Mouse (Mus musculus) kidney, adult 2 months (tissue): Measurements from ENCODE around the gene Cabin1. TPM values are rescaled to one million over a fixed set of nuclear protein-coding genes. Genes with fewer than 3 reads are reported as not detected.
"Not testable (repeated sequence)": the region's sequence is repeated elsewhere in the genome, so short reads cannot be mapped to it uniquely, and the experiment has no call there.

ENCODE experiments used
- DNase-seq: peaks from one replicate; pipeline ENCODE4 v3.0.0; 2021
- H3K27ac ChIP-seq: fragments of 200-500 bp; 2 replicates; pipeline ENCODE4 v1.5.1; 2012; ENCODE audit warnings: low read depth, low read length, control low read depth, inconsistent platforms; ENCODE audit not compliant: insufficient read depth
- H3K27me3 ChIP-seq: fragments of 200-500 bp; replicated peaks from 2 replicates; pipeline ENCODE4 v1.6.1; 2012; ENCODE audit warnings: mild to moderate bottlenecking, moderate library complexity, low read length, inconsistent platforms; ENCODE audit not compliant: control insufficient read depth, insufficient read depth
- H3K36me3 ChIP-seq: fragments of 200-500 bp; 2 replicates; pipeline ENCODE4 v1.6.1; 2012; ENCODE audit warnings: mild to moderate bottlenecking, moderate library complexity, low read length, inconsistent platforms; ENCODE audit not compliant: control insufficient read depth, insufficient read depth
- H3K4me1 ChIP-seq: fragments of 200-500 bp; 2 replicates; pipeline ENCODE4 v1.6.1; 2011; ENCODE audit warnings: low read length; ENCODE audit not compliant: control insufficient read depth, insufficient read depth
- H3K4me3 ChIP-seq: fragments of 200-500 bp; 2 replicates; pipeline ENCODE4 v1.5.1; 2011; ENCODE audit warnings: mild to moderate bottlenecking, low read depth, low read length, control low read depth; ENCODE audit not compliant: insufficient read depth
- CTCF ChIP-seq: fragments of 200-500 bp; conservative IDR thresholded peaks from 2 replicates; pipeline ENCODE4 v1.5.1; 2011; ENCODE audit warnings: low read depth, mild to moderate bottlenecking, control low read depth, low read length, moderate library complexity, mixed read lengths; ENCODE audit not compliant: insufficient read depth, insufficient read length
- POLR2A ChIP-seq: fragments of 200-500 bp; IDR thresholded peaks from one replicate; pipeline ENCODE4 v1.6.1; 2011; ENCODE audit warnings: low read depth, low read length, control low read depth
- WGBS: fragments of 180-500 bp; shearing (Covaris S2); methylation state at CpG from one replicate; pipeline ENCODE4 v1.1.7; 2018; 5-methylcytosine and 5-hydroxymethylcytosine counted together
- polyA plus RNA-seq: library from polyadenylated mRNA; depleted of rRNA; stranded (reverse); fragments of >200 nt; gene quantifications from 2 replicates; pipeline ENCODE4 v1.2.3, GENCODE M21; 2012

The Cabin1 gene
- polyA plus RNA-seq, 1 experiment: 24.6 TPM

GRCm38 (mm10) chr10:75779206-75780174, 15.3 kb upstream of the Cabin1 start:
- 32% methylated on average over 15 of the region's 15 CpGs for WGBS
- peak overlapping the region; percentile 71 for H3K4me3 ChIP-seq
- DNase-seq: peak; percentile 81
- TF ChIP-seq CTCF (no peak), POLR2A (no peak)
- H3K4me1 ChIP-seq: no peaks in the 10 kb centered on the region; the same call in 1 of the 2 replicates
- H3K36me3 ChIP-seq: no peaks in the 10 kb centered on the region
- H3K27ac ChIP-seq: peak overlapping the region; percentile 92
- H3K27me3 ChIP-seq: no peaks in the 10 kb centered on the region

GRCm38 (mm10) chr10:75777885-75778284, 13.7 kb upstream of the Cabin1 start:
- Histone ChIP-seq H3K27ac (no peak overlapping the region), H3K27me3 (no peaks in the 10 kb centered on the region), H3K4me3 (no peak overlapping the region), H3K4me1 (no peaks in the 10 kb centered on the region; the same call in 1 of the 2 replicates), H3K36me3 (no peaks in the 10 kb centered on the region)
- TF ChIP-seq POLR2A (no peak), CTCF (no peak)
- WGBS: 89% methylated on average over 2 of the region's 2 CpGs
- DNase-seq: no peak

GRCm38 (mm10) chr10:75776562-75776961, 12.4 kb upstream of the Cabin1 start:
- no peak overlapping the region for H3K27ac ChIP-seq
- TF ChIP-seq CTCF (no peak), POLR2A (no peak)
- no peak for DNase-seq
- H3K36me3 ChIP-seq: no peaks in the 10 kb centered on the region
- H3K4me1 ChIP-seq: peaks cover 3% of the 10 kb centered on the region; the same call in 1 of the 2 replicates
- H3K4me3 ChIP-seq: no peak overlapping the region
- no peaks in the 10 kb centered on the region for H3K27me3 ChIP-seq
- 91% methylated on average over 6 of the region's 6 CpGs for WGBS

- no peaks in the 10 kb centered on the region for H3K36me3 ChIP-seq
- 89% methylated on average over 9 of the region's 9 CpGs for WGBS
- no peak overlapping the region for H3K4me3 ChIP-seq
- TF ChIP-seq POLR2A: no peak
- no peak for TF ChIP-seq CTCF
- no peak for DNase-seq
- no peaks in the 10 kb centered on the region for H3K27me3 ChIP-seq
- H3K4me1 ChIP-seq: peaks cover 3% of the 10 kb centered on the region; the same call in 1 of the 2 replicates
- H3K27ac ChIP-seq: no peak overlapping the region
These were observed 10.4 kb upstream of the Cabin1 start for GRCm38 (mm10) chr10:75774587-75774986.

GRCm38 (mm10) chr10:75774102-75774501, 10.0 kb upstream of the Cabin1 start:
- Histone ChIP-seq H3K36me3 (no peaks in the 10 kb centered on the region), H3K27me3 (no peaks in the 10 kb centered on the region), H3K27ac (no peak overlapping the region), H3K4me1 (peaks cover 3% of the 10 kb centered on the region; the same call in 1 of the 2 replicates), H3K4me3 (no peak overlapping the region)
- no peak for TF ChIP-seq POLR2A
- no peak for TF ChIP-seq CTCF
- WGBS: 89% methylated on average over 5 of the region's 5 CpGs
- no peak for DNase-seq

DNA sequence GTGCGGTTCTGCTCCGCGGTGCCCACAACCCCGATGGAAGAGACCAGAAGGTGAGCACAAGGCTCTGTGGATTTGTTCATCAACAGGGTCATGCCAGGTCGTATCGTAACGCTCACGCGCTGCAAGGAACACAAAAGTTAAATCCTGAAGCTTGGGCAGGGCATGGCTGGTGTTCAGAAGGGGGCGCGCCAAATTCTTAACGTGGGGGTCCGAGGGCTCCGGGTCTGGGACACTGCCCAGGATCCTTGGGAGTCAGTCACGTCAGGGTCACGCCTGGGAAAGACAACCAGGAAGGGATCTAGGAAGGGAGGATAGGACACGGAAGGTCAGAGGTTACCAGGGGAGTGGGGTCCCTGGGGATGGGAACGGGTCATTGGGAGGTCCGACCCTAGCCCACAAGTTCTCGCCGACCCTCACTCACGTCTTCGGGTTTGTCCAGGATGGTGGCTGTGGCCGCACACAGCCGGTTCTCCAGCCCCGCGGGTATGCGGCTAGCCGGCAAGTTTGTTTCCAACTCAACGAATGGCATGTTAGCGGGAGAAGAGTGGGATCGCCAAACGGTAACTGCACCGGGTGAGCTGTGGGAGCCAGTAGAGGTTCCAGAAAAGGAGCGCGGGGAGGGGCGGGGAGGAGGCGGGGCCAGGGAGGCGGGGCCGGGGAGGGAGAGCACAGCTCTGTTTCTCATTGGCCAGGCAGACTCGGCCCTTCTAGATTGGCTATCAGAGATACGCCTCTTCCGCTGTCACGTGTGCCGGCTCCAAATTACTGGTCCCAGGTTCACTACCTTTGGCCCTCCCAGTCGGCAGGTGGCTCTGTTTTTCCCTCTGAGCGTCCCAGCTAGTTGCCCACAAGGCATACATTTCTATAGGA, 8.9 kb upstream of the Cabin1 start, which contains the start of gene Ddt:
Gene Ddt, minus strand, starts transcription at position 620 of the 870 bp plus-strand sequence.
- Histone ChIP-seq H3K27ac (peak within 1 kb of the TSS; percentile 89), H3K4me3 (peak within 1 kb of the TSS; percentile 92), H3K27me3 (no peaks in the 10 kb centered on the region), H3K36me3 (no peaks in the 10 kb centered on the region), H3K4me1 (peaks cover 3% of the 10 kb centered on the region; the same call in 1 of the 2 replicates)
- peak; percentile 96 for DNase-seq
- 1% methylated on average over 45 of the region's 47 CpGs for WGBS
- TF ChIP-seq CTCF (peak; percentile 54), POLR2A (peak; percentile 90)

- not testable (repeated sequence) for DNase-seq, H3K4me1 ChIP-seq, H3K27ac ChIP-seq, H3K27me3 ChIP-seq, H3K4me3 ChIP-seq, H3K36me3 ChIP-seq
- WGBS: 45% methylated on average over 5 of the region's 5 CpGs
These were observed 3.6 kb upstream of the Cabin1 start for GRCm38 (mm10) chr10:75767756-75768155.
